Mouse (Mus musculus) megakaryocyte, adult 5-6 weeks (primary cell): Measurements from ENCODE around the gene Coch. TPM values are rescaled to one million over a fixed set of nuclear protein-coding genes. Genes with fewer than 3 reads are reported as not detected.
"Not testable (repeated sequence)": the region's sequence is repeated elsewhere in the genome, so short reads cannot be mapped to it uniquely, and the experiment has no call there.

Source experiments
- ATAC-seq: 2 replicates; pipeline ENCODE4 v1.8.0; 2016; ENCODE audit warnings: mild to moderate bottlenecking, inconsistent platforms; ENCODE audit not compliant: poor library complexity, severe bottlenecking
- total RNA-seq, 2 experiments: library from RNA; stranded (forward) in 1 of 2; stranded (reverse) in 1 of 2; fragments of 153-499, 151-499 nt in 1 of 2; fragments of 221-1000, 200-1000 nt in 1 of 2; gene quantifications; 2 replicates each; pipeline versions ENCODE4 v1.2.3 to v1.2.4; 2015 to 2017

The Coch gene
- total RNA-seq, 2 experiments from 2014 or later = not detected

DNA sequence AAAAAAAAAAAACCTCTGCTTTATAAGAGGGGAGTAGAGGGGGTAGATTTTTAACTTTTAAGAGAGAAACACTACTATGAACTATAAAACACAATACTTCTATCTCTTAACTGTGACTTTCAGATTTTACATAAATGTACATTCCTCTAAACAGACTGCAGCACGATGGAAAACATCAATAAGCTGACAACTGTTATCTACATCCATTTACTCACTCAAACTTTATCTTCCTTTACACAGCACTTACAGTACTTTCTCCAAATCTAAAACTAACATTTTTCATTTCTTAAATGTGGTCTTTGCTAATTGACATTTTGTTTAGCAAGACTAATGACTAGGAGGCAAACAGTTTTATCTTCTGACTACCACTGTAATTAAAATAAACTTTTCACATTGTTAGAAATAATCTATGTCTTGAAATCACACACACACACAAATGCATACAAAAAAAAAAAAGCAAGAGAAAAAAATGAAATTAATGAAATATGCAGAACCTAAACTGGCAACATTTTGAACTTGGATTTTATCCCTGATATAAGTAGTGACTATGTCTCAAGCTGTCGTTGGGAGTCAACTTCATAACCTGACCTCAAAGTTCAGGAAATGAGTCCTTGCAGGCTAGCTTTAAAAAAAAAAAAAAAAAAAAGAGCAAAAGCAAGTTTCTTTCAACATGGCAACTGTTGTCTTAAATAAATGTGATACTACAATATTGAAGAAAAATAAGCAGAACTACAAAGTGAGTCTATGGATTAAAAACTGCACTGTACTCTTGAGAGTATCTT, 43.7 kb downstream of the Coch start:
- no peak for ATAC-seq

DNA sequence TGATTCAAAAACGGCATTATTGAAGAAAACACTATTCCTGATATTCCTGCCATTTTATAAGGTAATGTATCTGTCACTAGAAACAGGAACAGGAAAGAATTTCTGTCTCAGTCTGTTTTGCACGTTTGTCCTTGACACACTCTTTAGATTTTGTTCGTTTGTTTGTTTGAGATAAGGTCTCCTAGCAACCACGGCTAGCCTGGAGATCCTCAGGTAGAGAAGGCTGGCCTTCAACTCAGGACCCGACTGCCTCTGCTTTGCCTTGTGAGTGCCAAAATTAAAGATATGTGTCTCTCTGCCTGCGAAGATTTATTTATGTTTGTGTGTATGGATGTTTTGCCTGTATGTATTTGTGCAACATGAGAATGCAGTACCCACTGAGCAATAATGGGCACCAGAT, 48.7 kb downstream of the Coch start:
- ATAC-seq = no peak

DNA sequence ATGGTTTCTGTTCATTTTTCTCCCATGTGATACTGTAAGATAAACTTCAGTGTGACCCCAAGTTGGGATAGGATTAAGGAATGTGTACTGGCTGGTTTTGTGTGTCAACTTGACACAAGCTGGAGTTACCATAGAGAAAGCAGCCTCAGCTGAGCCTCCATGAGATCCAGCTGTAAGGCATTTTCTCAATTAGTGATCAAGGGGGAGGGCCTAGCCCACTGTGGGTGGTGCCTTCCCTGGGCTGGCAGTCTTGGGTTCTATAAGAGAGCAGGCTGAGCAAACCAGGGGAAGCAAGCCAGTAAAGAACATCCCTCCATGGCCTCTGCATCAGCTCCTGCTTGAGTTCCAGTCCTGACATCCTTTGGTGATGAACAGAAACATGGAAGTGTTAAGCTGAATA, 56.3 kb downstream of the Coch start:
- ATAC-seq = not testable (repeated sequence)

Other genes with a start within 250 kb of the Coch start
- 27.4 and 30.5 TPM in 2 replicates for gene G2e3, start 245.3 kb upstream of the Coch start, total RNA-seq (2015)
- gene G2e3, start 245.3 kb upstream of the Coch start, total RNA-seq (2017) = 25.1 and 41.2 TPM in 2 replicates
- 51.8 and 59.5 TPM in 2 replicates for gene Scfd1, start 215.8 kb upstream of the Coch start, total RNA-seq (2015)
- gene Scfd1, start 215.8 kb upstream of the Coch start, total RNA-seq (2017) = 71.4 and 76.1 TPM in 2 replicates
- 40.4 and 41.6 TPM in 2 replicates for gene Ap4s1, start 97.7 kb downstream of the Coch start, total RNA-seq (2015)
- 27.2 and 33.9 TPM in 2 replicates for gene Ap4s1, start 97.7 kb downstream of the Coch start, total RNA-seq (2017)
- gene Strn3, start 98.6 kb downstream of the Coch start, total RNA-seq (2015) = 28.1 and 31.0 TPM in 2 replicates
- gene Strn3, start 98.6 kb downstream of the Coch start, total RNA-seq (2017) = 49.2 and 59.5 TPM in 2 replicates
- gene Hectd1, start 236.2 kb downstream of the Coch start, total RNA-seq (2015) = 47.5 and 49.2 TPM in 2 replicates
- gene Hectd1, start 236.2 kb downstream of the Coch start, total RNA-seq (2017) = 89.7 and 96.1 TPM in 2 replicates